Mouse (Mus musculus) neural tube, embryonic 12.5 days (tissue): ENCODE results near the gene Plac9a. TPM values are rescaled to one million over a fixed set of nuclear protein-coding genes. Genes with fewer than 3 reads are reported as not detected.
"Not testable (repeated sequence)": the region's sequence is repeated elsewhere in the genome, so short reads cannot be mapped to it uniquely, and the experiment has no call there.

Experiments
- ATAC-seq: fragments of 200-750 bp; cut with Nextera tagmentation; 2 replicates; pipeline ENCODE4 v1.8.0; 2017; ENCODE audit warnings: low read depth, mild to moderate bottlenecking, moderate TSS enrichment, moderate library complexity; ENCODE audit not compliant: low FRiP score
- H3K27ac ChIP-seq: fragments of 300-500 bp; sonication (generic); 2 replicates; pipeline ENCODE4 v1.5.1; 2016
- H3K27me3 ChIP-seq: fragments of 300-500 bp; sonication (generic); replicated peaks from 2 replicates; pipeline ENCODE4 v1.6.1; 2016; ENCODE audit warnings: mild to moderate bottlenecking
- H3K36me3 ChIP-seq: fragments of 300-500 bp; sonication (generic); 2 replicates; pipeline ENCODE4 v1.6.1; 2016; ENCODE audit warnings: mild to moderate bottlenecking
- H3K4me1 ChIP-seq: fragments of 300-500 bp; sonication (generic); 2 replicates; pipeline ENCODE4 v1.6.1; 2016
- H3K4me2 ChIP-seq: fragments of 300-500 bp; sonication (generic); replicated peaks from 2 replicates; pipeline ENCODE4 v1.6.1; 2016; ENCODE audit warnings: mild to moderate bottlenecking
- H3K4me3 ChIP-seq: fragments of 300-500 bp; sonication (generic); 2 replicates; pipeline ENCODE4 v1.5.1; 2016
- H3K9ac ChIP-seq: fragments of 300-500 bp; sonication (generic); 2 replicates; pipeline ENCODE4 v1.6.1; 2016; ENCODE audit warnings: mild to moderate bottlenecking
- H3K9me3 ChIP-seq: fragments of 300-500 bp; sonication (generic); 2 replicates; pipeline ENCODE4 v1.6.1; 2016; ENCODE audit warnings: mild to moderate bottlenecking
- WGBS: fragments of 180-500 bp; shearing (Covaris S2); methylation state at CpG from one replicate; pipeline ENCODE4 v1.1.7; 2016; 5-methylcytosine and 5-hydroxymethylcytosine counted together
- polyA plus RNA-seq: library from polyadenylated mRNA; unstranded; fragments of >200 nt; fragmentation: Nextera tagmentation; extraction: Ambion mirVana; gene quantifications from 2 replicates; pipeline ENCODE4 v1.2.1, GENCODE M21; 2016

Plac9a gene
- not detected in 2 replicates for polyA plus RNA-seq

GRCm38 (mm10) chr14:25903000-25903399, at the start of gene Plac9a:
Plac9a (minus strand) TSS chr14:25903100.
- ATAC-seq, result not testable (repeated sequence)
- no CpG with 5 or more reads among the region's 10 CpGs for WGBS

GRCm38 (mm10) chr14:25938004-25938403, 35.1 kb upstream of the Plac9a start, which contains the start of gene Cphx1:
Cphx1 (plus strand) TSS chr14:25938304.
- not testable (repeated sequence) for H3K36me3 ChIP-seq, H3K4me2 ChIP-seq, H3K27ac ChIP-seq, ATAC-seq, H3K4me1 ChIP-seq, H3K27me3 ChIP-seq, H3K9me3 ChIP-seq, H3K9ac ChIP-seq, H3K4me3 ChIP-seq
- WGBS, result no CpG with 5 or more reads among the region's 8 CpGs

More at GRCm38 (mm10) chr14:25903000-25903399, at the start of gene Plac9a:
- H3K36me3 ChIP-seq, H3K9ac ChIP-seq, H3K27me3 ChIP-seq, H3K27ac ChIP-seq, H3K4me2 ChIP-seq, H3K9me3 ChIP-seq, H3K4me3 ChIP-seq, H3K4me1 ChIP-seq: not testable (repeated sequence)

- H3K27me3 ChIP-seq, H3K27ac ChIP-seq, H3K9ac ChIP-seq, H3K4me1 ChIP-seq, H3K4me2 ChIP-seq, H3K36me3 ChIP-seq, H3K4me3 ChIP-seq, ATAC-seq, H3K9me3 ChIP-seq: not testable (repeated sequence)
- no CpG with 5 or more reads among the region's 5 CpGs for WGBS
These were observed 34.1 kb upstream of the Plac9a start for GRCm38 (mm10) chr14:25936867-25937630.

- H3K4me3 ChIP-seq, H3K27ac ChIP-seq, H3K4me2 ChIP-seq, H3K27me3 ChIP-seq, H3K9ac ChIP-seq, H3K36me3 ChIP-seq, H3K4me1 ChIP-seq, H3K9me3 ChIP-seq: not testable (repeated sequence)
- peak; percentile 71; the same call in 1 of the 2 replicates for ATAC-seq
- WGBS, result no CpG with 5 or more reads among the region's 10 CpGs
These were observed 24.6 kb upstream of the Plac9a start, which contains the start of gene Tmem254a for GRCm38 (mm10) chr14:25927562-25927881. Tmem254a (minus strand) TSS chr14:25927672.

GRCm38 (mm10) chr14:25926814-25927561, 24.1 kb upstream of the Plac9a start:
- H3K4me1 ChIP-seq, H3K4me2 ChIP-seq, H3K36me3 ChIP-seq, H3K4me3 ChIP-seq, H3K27ac ChIP-seq, H3K27me3 ChIP-seq, H3K9ac ChIP-seq, H3K9me3 ChIP-seq: not testable (repeated sequence)
- WGBS, result no CpG with 5 or more reads among the region's 44 CpGs
- ATAC-seq, result peak; percentile 76

GRCm38 (mm10) chr14:25918427-25919170, 15.7 kb upstream of the Plac9a start:
- not testable (repeated sequence) for H3K27ac ChIP-seq, H3K4me3 ChIP-seq, ATAC-seq, H3K36me3 ChIP-seq, H3K9me3 ChIP-seq, H3K4me1 ChIP-seq, H3K4me2 ChIP-seq, H3K9ac ChIP-seq, H3K27me3 ChIP-seq
- no CpG with 5 or more reads among the region's 5 CpGs for WGBS

GRCm38 (mm10) chr14:25908976-25909375, 6.1 kb upstream of the Plac9a start:
- H3K4me1 ChIP-seq, H3K4me3 ChIP-seq, H3K9ac ChIP-seq, H3K9me3 ChIP-seq, H3K36me3 ChIP-seq, ATAC-seq, H3K4me2 ChIP-seq, H3K27ac ChIP-seq, H3K27me3 ChIP-seq: not testable (repeated sequence)
- WGBS, result no CpG with 5 or more reads among the region's 8 CpGs

- H3K9ac ChIP-seq, H3K4me2 ChIP-seq, H3K27ac ChIP-seq, H3K27me3 ChIP-seq, ATAC-seq, H3K4me1 ChIP-seq, H3K4me3 ChIP-seq, H3K9me3 ChIP-seq, H3K36me3 ChIP-seq: not testable (repeated sequence)
- no CpG with 5 or more reads among the region's 9 CpGs for WGBS
These were observed 4.4 kb upstream of the Plac9a start for GRCm38 (mm10) chr14:25907272-25907671.

- H3K4me1 ChIP-seq, H3K36me3 ChIP-seq, H3K27me3 ChIP-seq, H3K27ac ChIP-seq, H3K9ac ChIP-seq, H3K4me2 ChIP-seq, H3K9me3 ChIP-seq, ATAC-seq, H3K4me3 ChIP-seq: not testable (repeated sequence)
- WGBS, result 50% methylated on average over 1 of the region's 5 CpGs
These were observed 2.3 kb upstream of the Plac9a start for GRCm38 (mm10) chr14:25905243-25905642.

- WGBS, result no CpG with 5 or more reads among the region's 7 CpGs
- not testable (repeated sequence) for H3K27ac ChIP-seq
These were observed 7.2 kb downstream of the Plac9a start for GRCm38 (mm10) chr14:25895686-25896085.

GRCm38 (mm10) chr14:25894566-25894965, 8.3 kb downstream of the Plac9a start:
- H3K36me3 ChIP-seq, H3K27me3 ChIP-seq, H3K4me1 ChIP-seq, H3K9me3 ChIP-seq, H3K4me2 ChIP-seq, H3K4me3 ChIP-seq, H3K27ac ChIP-seq, H3K9ac ChIP-seq, ATAC-seq: not testable (repeated sequence)
- no CpG with 5 or more reads among the region's 3 CpGs for WGBS

More at GRCm38 (mm10) chr14:25895686-25896085, 7.2 kb downstream of the Plac9a start:
- H3K27me3 ChIP-seq, H3K9me3 ChIP-seq, H3K4me2 ChIP-seq, H3K4me3 ChIP-seq, ATAC-seq, H3K36me3 ChIP-seq, H3K4me1 ChIP-seq, H3K9ac ChIP-seq: not testable (repeated sequence)

GRCm38 (mm10) chr14:25885886-25886285, 17.0 kb downstream of the Plac9a start:
- not testable (repeated sequence) for H3K27ac ChIP-seq, H3K9ac ChIP-seq
- no CpG with 5 or more reads among the region's 12 CpGs for WGBS

More at GRCm38 (mm10) chr14:25885886-25886285, 17.0 kb downstream of the Plac9a start:
- not testable (repeated sequence) for H3K4me3 ChIP-seq, H3K4me1 ChIP-seq, H3K36me3 ChIP-seq, H3K9me3 ChIP-seq, H3K27me3 ChIP-seq, H3K4me2 ChIP-seq, ATAC-seq
